Mouse (Mus musculus) midbrain, embryonic 13.5 days (tissue): Measurements from ENCODE around the gene Slc3a1. TPM values are rescaled to one million over a fixed set of nuclear protein-coding genes. Genes with fewer than 3 reads are reported as not detected.
A peak's percentile ranks its signal among the peaks of the same experiment; 100 is the strongest.

Experiments used
- ATAC-seq: fragments of 200-750 bp; cut with Nextera tagmentation; 2 replicates; pipeline ENCODE4 v1.8.0; 2017; ENCODE audit warnings: mild to moderate bottlenecking, moderate TSS enrichment, moderate library complexity
- H3K27ac ChIP-seq: fragments of 300-500 bp; sonication (generic); 2 replicates; pipeline ENCODE4 v1.5.1; 2015; ENCODE audit warnings: inconsistent platforms, mild to moderate bottlenecking, moderate library complexity
- H3K27me3 ChIP-seq: fragments of 300-500 bp; sonication (generic); 2 replicates; pipeline ENCODE4 v1.6.1; 2015; ENCODE audit warnings: mild to moderate bottlenecking, inconsistent platforms
- H3K36me3 ChIP-seq: fragments of 300-500 bp; sonication (generic); 2 replicates; pipeline ENCODE4 v1.6.1; 2015; ENCODE audit warnings: mild to moderate bottlenecking, inconsistent platforms
- H3K4me1 ChIP-seq: fragments of 300-500 bp; sonication (generic); replicated peaks from 2 replicates; pipeline ENCODE4 v1.6.1; 2015; ENCODE audit warnings: inconsistent platforms
- H3K4me2 ChIP-seq: fragments of 300-500 bp; sonication (generic); replicated peaks from 2 replicates; pipeline ENCODE4 v1.6.1; 2015; ENCODE audit warnings: moderate library complexity, mild to moderate bottlenecking, inconsistent platforms
- H3K4me3 ChIP-seq: fragments of 300-500 bp; sonication (generic); replicated peaks from 2 replicates; pipeline ENCODE4 v1.5.1; 2015; ENCODE audit warnings: mild to moderate bottlenecking, inconsistent platforms
- H3K9ac ChIP-seq: fragments of 300-500 bp; sonication (generic); replicated peaks from 2 replicates; pipeline ENCODE4 v1.6.1; 2015; ENCODE audit warnings: mild to moderate bottlenecking, inconsistent platforms
- H3K9me3 ChIP-seq: fragments of 300-500 bp; sonication (generic); 2 replicates; pipeline ENCODE4 v1.6.1; 2016; ENCODE audit warnings: mild to moderate bottlenecking, inconsistent platforms
- WGBS: fragments of 180-500 bp; shearing (Covaris S2); methylation state at CpG from one replicate; pipeline ENCODE4 v1.1.7; 2015; 5-methylcytosine and 5-hydroxymethylcytosine counted together
- polyA plus RNA-seq: library from polyadenylated mRNA; unstranded; fragments of >200 nt; fragmentation: Nextera tagmentation; extraction: Ambion mirVana; gene quantifications from 2 replicates; pipeline ENCODE4 v1.2.1, GENCODE M21; 2015

The Slc3a1 gene
- polyA plus RNA-seq, 1 experiment from 2014 or later, result 0.66 TPM

DNA sequence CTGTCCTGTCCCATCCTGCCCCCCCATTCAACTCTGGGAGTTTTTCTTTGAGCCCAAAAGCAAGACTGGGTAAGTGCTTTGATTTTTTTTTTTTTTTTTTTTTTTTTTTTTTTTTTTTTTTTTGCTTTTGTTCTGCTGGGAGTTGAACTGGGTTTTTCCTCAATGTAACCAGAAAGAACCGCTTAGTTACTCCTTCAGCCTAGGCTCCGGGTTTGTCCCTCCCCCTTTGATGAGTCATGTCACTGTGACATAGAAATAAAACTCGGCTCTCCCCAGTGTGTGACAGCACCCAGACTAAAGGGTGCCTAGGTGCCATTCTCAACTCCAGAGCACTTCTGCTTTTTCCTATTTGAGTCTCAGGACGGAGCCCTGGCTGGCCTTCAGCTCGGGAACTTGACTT lies 9.4 kb upstream of the Slc3a1 start:
- 88% methylated on average over 5 of the region's 5 CpGs for WGBS
- Histone ChIP-seq H3K4me1 (no peaks in the 10 kb centered on the region), H3K9ac (no peak overlapping the region), H3K36me3 (no peaks in the 10 kb centered on the region), H3K4me2 (no peak overlapping the region), H3K9me3 (no peaks in the 10 kb centered on the region), H3K4me3 (no peak overlapping the region), H3K27ac (no peak overlapping the region), H3K27me3 (no peaks in the 10 kb centered on the region)
- no peak for ATAC-seq

DNA sequence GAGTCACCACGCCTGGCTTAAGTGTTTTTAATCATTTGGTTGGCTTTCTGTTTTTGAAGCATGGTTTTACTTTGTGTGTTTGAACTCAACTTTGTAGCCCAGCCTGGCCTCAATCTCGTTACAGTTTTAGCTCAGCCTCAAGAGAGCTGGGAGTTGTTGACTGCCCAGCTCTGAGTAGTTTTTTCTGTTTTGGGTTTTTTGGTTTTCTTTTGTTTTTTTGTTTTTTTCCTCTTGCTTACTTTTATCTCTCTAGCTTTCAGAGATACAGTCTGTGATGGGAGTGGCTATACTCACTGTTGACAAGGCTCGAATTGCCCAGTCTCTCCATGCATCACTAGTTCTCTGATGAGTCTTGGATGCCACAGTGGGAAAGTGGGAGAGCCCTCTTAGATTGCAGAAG lies 7.8 kb upstream of the Slc3a1 start:
- Histone ChIP-seq H3K27me3 (no peaks in the 10 kb centered on the region), H3K4me3 (no peak overlapping the region), H3K9ac (no peak overlapping the region), H3K9me3 (no peaks in the 10 kb centered on the region), H3K27ac (no peak overlapping the region), H3K4me2 (no peak overlapping the region), H3K36me3 (0 out of 2 replicates have a peak, but pooled peaks cover 4% of the 10 kb centered on the region), H3K4me1 (no peaks in the 10 kb centered on the region)
- 83% methylated on average over 3 of the region's 3 CpGs for WGBS
- ATAC-seq, result no peak

DNA sequence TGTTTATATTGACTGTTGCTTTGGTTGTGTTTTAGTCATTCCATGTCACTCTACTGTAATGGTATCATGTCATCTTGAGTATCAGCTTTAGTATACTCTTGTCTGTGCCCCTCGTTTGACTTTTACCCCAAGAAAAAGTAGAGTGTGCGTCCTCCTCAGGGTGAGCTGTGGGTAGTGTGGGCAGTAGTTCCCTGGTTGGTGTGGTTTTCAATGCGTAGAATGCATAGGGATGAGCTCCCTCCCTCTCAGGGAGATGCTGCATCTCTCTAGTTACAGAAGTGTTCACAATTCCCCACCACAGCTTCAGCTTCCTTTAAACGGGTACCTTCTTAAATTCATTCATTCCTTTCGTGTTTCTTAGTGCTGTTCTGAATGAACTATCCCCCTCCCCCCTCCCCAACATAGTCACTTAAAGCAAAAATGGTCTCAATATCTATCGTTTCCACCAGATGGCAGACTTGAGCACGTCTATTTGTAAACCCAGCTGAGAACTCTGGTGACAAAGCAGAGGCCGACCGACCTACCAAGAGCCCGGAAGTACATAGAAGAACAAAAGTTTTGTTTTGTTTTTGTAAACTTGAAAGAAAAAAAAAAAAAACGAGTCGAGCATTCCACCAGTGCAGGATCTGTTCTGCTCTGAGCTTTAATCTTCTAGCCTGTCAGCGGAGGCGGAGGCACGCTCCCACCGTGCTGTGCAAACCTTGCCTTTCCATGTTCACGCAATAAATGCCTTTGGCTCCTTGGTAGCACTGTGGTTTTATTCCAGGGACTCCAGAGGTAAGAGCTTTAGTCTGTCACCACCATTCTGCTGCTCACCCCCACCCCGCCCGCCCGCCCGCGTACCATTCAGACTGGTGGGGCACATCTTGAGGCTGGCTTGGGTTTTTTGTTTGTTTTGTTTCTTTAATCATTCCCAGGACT lies 4.7 kb upstream of the Slc3a1 start:
- Histone ChIP-seq H3K36me3 (0 out of 2 replicates have a peak, but pooled peaks cover 4% of the 10 kb centered on the region), H3K27ac (no peak overlapping the region), H3K4me2 (no peak overlapping the region), H3K4me3 (no peak overlapping the region), H3K9ac (no peak overlapping the region), H3K27me3 (no peaks in the 10 kb centered on the region), H3K9me3 (no peaks in the 10 kb centered on the region), H3K4me1 (no peaks in the 10 kb centered on the region)
- ATAC-seq, result peak; percentile 66
- 60% methylated on average over 22 of the region's 22 CpGs for WGBS

DNA sequence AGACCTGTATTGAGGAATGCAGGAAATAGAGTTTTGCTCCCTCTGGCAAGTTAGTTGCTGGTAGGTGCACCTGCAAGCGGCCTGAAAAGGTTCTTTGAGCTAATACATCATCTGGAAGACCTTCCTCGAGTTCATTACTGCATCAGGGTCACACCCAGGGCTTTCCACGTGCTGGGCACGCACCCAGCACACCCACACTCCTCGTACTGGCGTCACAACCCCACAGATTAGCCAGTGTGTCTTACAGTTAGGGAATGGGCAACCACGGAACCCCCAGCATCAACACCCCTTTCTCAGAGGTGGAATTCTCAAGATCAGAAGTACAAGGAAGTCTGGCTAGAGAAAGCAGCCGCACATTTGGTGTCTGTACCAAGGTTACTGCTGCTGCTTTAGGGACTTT lies 3.9 kb upstream of the Slc3a1 start:
- ATAC-seq, result no peak

DNA sequence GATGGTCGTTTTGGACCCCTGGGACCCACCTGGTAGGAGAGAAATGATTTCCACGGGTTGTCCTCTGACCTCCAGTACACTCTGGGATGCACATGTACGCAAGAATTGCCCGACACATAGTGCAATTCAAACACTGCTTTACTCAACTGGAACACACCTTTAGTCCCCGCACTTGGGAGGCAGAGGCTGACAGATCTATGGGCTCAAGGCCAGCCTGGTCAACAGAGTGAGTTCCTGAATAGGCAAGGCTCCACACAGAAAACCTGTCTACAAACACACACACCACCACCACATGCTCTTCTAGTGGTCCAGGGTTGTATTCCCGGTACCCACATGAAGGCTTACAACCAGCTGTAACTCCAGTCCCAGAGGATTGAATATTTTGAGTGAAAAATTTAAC lies 3.0 kb upstream of the Slc3a1 start:
- 96% methylated on average over 6 of the region's 6 CpGs for WGBS

More for the DNA sequence above, 3.9 kb upstream of the Slc3a1 start:
- H3K4me3 ChIP-seq, result no peak overlapping the region
- no peaks in the 10 kb centered on the region for H3K4me1 ChIP-seq
- 0 out of 2 replicates have a peak, but pooled peaks cover 4% of the 10 kb centered on the region for H3K36me3 ChIP-seq
- H3K9me3 ChIP-seq, result no peaks in the 10 kb centered on the region
- no peak overlapping the region for H3K27ac ChIP-seq
- H3K9ac ChIP-seq, result no peak overlapping the region
- H3K4me2 ChIP-seq, result no peak overlapping the region
- no peaks in the 10 kb centered on the region for H3K27me3 ChIP-seq
- whole genome bisulfite sequencing, result 92% methylated on average over 8 of the region's 8 CpGs

DNA sequence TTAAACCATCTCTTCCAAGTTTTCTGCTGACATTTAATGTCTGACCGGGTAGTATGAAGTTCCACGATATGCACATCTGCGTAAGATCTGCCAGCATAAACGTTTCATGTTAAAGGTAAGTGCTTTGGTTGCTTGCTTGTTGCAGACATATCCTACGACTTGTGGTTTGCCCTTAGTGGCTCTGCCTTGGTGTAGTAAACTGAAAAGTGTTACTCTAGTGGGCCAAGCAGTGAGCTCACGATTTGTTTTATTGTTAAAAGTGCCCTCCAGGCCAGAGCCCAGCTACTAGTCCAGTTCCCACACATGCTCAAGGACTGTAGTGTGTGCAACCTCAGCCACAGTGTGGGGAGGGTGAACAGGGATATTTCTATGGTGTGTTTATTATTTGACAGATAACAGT lies 1.7 kb upstream of the Slc3a1 start:
- Histone ChIP-seq H3K27me3 (no peaks in the 10 kb centered on the region), H3K36me3 (0 out of 2 replicates have a peak, but pooled peaks cover 4% of the 10 kb centered on the region), H3K9ac (no peak overlapping the region), H3K4me3 (no peak overlapping the region), H3K4me2 (no peak overlapping the region), H3K27ac (no peak overlapping the region), H3K4me1 (no peaks in the 10 kb centered on the region), H3K9me3 (no peaks in the 10 kb centered on the region)
- 93% methylated on average over 6 of the region's 6 CpGs for WGBS
- ATAC-seq, result no peak

More for the DNA sequence above, 3.0 kb upstream of the Slc3a1 start:
- Histone ChIP-seq H3K4me2 (no peak overlapping the region), H3K27me3 (no peaks in the 10 kb centered on the region), H3K4me3 (no peak overlapping the region), H3K27ac (no peak overlapping the region), H3K36me3 (0 out of 2 replicates have a peak, but pooled peaks cover 4% of the 10 kb centered on the region), H3K4me1 (no peaks in the 10 kb centered on the region), H3K9ac (no peak overlapping the region), H3K9me3 (no peaks in the 10 kb centered on the region)
- no peak for ATAC-seq

DNA sequence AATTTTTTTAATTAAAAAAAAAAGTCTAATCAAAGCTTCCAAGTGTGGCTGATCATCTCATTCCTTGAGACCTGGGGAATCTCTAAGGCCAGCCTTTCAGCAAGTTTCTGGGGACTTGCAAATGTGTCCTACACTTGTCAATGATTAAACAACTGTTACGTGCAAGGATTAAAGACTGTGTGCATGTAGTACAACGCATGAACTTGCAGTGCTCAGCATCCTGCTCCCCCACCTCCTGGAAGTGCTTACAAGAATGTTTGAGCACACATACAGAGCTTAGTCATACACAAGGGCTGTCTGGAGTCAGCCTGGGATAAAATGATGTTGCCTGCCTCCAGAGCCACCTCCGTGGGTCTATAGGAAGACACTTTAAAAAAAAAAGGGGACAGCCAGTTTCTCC lies 929 bp upstream of the Slc3a1 start:
- H3K9me3 ChIP-seq, result no peaks in the 10 kb centered on the region
- H3K27me3 ChIP-seq, result no peaks in the 10 kb centered on the region
- no peak overlapping the region for H3K27ac ChIP-seq
- 0 out of 2 replicates have a peak, but pooled peaks cover 4% of the 10 kb centered on the region for H3K36me3 ChIP-seq
- H3K9ac ChIP-seq, result no peak overlapping the region
- no peak overlapping the region for H3K4me2 ChIP-seq
- WGBS, result 86% methylated on average over 3 of the region's 3 CpGs
- H3K4me3 ChIP-seq, result no peak overlapping the region
- ATAC-seq, result no peak
- H3K4me1 ChIP-seq, result no peaks in the 10 kb centered on the region

DNA sequence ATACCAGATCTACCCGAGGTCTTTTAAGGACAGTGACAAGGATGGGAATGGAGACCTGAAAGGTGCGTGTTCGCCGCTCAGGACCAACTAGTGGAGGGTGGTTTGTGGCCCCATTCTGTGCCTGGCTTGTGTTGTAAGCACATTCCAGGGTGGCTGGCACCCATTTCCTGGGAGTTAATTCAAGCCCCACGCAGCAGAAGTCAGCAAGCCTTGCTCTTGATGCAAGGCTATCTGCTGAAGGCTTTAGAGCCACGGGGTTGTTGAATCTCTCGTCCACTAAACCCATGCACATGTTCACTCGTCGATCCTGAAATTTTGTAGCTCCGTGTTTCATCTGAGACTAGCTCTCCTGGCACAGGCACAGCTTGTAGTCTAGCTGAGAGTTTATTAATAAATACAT lies 621 bp downstream of the Slc3a1 start:
- no peak overlapping the region for H3K4me3 ChIP-seq
- 0 out of 2 replicates have a peak, but pooled peaks cover 4% of the 10 kb centered on the region for H3K36me3 ChIP-seq
- no peaks in the 10 kb centered on the region for H3K27me3 ChIP-seq
- no peak overlapping the region for H3K4me2 ChIP-seq
- no peaks in the 10 kb centered on the region for H3K4me1 ChIP-seq
- H3K27ac ChIP-seq, result no peak overlapping the region
- no peak for ATAC-seq
- no peak overlapping the region for H3K9ac ChIP-seq
- 95% methylated on average over 10 of the region's 10 CpGs for WGBS
- H3K9me3 ChIP-seq, result no peaks in the 10 kb centered on the region

DNA sequence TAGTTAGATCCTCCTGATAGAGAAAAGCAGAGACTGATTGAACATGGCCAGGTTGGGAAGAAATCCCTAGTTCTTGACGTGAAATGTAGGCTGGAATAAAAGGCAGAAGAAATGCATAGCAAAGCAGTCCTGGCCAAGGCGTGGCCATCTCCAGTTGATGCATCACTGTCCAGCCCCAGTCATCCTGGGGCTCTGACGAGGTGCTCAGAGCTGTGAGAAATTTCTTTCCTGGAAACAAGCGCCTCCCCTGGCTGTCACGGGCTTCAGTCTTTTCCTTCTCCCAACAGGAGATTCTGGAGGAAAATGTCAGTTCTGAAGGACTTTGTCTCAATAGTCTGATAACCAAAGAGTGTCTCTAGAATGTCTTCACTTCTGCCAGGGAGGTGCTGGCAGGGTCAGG lies 2.5 kb downstream of the Slc3a1 start:
- 72% methylated on average over 5 of the region's 5 CpGs for WGBS
- no peak overlapping the region for H3K4me3 ChIP-seq

DNA sequence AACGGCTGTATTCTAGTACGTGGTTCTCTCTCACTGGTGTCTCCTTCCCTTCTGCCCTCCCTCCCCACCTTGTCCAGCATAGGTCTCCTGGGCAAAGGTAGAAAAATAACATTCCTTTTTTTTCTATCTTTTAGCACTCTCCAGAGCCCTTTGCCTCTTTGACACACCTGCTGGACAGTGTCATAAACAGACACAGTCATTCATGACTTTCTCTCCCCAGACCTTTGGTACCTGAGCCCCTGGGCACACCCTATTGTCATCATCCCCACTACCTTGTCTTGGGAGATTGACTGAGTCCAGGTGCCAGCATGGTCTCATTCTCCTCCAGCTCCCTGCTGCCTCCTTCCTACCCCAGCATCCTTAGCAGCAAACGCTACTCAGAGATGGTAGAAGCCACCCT lies 4.9 kb downstream of the Slc3a1 start:
- Histone ChIP-seq H3K27me3 (no peaks in the 10 kb centered on the region), H3K4me1 (no peaks in the 10 kb centered on the region), H3K36me3 (no peaks in the 10 kb centered on the region), H3K4me3 (no peak overlapping the region), H3K27ac (no peak overlapping the region), H3K9ac (no peak overlapping the region), H3K9me3 (no peaks in the 10 kb centered on the region), H3K4me2 (no peak overlapping the region)
- WGBS, result 90% methylated on average over 3 of the region's 3 CpGs
- ATAC-seq, result no peak

More for the DNA sequence above, 2.5 kb downstream of the Slc3a1 start:
- Histone ChIP-seq H3K9me3 (no peaks in the 10 kb centered on the region), H3K36me3 (no peaks in the 10 kb centered on the region), H3K27me3 (no peaks in the 10 kb centered on the region), H3K4me2 (no peak overlapping the region), H3K9ac (no peak overlapping the region), H3K27ac (no peak overlapping the region), H3K4me1 (no peaks in the 10 kb centered on the region)
- ATAC-seq, result no peak

DNA sequence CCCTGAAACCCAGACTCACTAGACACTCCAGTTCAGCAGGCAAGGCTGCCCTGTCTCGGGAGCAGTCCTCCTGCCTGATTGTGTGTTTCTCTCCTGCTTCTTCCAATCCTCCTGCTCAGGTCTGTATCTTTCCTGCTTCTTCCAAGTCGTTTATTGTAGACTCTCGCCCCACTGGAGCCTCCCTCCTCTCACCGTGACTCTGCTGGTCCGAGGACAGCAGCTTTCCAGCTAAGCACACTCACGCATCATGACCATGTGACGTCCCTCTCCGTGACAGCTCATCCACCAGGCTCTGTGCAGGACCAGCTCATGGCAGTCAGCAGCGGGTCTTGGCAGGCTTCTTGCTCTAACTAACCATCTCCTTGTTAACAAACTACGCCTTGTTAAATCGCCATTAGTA lies 5.9 kb downstream of the Slc3a1 start:
- WGBS, result 68% methylated on average over 11 of the region's 11 CpGs
- ATAC-seq, result peak; percentile 62; the same call in 1 of the 2 replicates

DNA sequence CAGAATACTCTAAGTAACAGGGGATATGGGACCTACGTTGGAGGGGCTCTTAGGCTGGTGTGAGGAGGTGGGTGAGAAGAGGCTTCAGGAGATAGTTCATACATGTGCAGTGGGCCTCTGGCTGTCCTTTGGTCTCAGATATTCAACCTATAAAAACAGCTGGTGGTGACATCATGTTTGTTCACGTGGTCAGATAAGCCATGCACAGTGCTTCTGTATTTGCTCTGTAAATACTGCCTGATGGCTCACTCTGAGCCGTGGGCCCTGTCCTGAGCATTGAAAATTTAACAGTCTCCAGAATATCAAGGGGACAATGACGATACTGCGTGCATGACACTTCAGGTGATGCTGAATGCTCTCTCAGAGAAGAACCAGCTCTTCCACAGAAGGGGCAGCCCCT lies 9.7 kb downstream of the Slc3a1 start:
- H3K36me3 ChIP-seq, result no peaks in the 10 kb centered on the region
- no peak overlapping the region for H3K4me3 ChIP-seq
- no peak for ATAC-seq
- no peak overlapping the region for H3K4me2 ChIP-seq
- 85% methylated on average over 5 of the region's 5 CpGs for WGBS
- H3K27me3 ChIP-seq, result no peaks in the 10 kb centered on the region
- no peak overlapping the region for H3K27ac ChIP-seq
- H3K9ac ChIP-seq, result no peak overlapping the region
- H3K9me3 ChIP-seq, result no peaks in the 10 kb centered on the region
- H3K4me1 ChIP-seq, result no peaks in the 10 kb centered on the region

More for the DNA sequence above, 5.9 kb downstream of the Slc3a1 start:
- Histone ChIP-seq H3K9me3 (no peaks in the 10 kb centered on the region), H3K9ac (no peak overlapping the region), H3K4me2 (no peak overlapping the region), H3K36me3 (no peaks in the 10 kb centered on the region), H3K27ac (no peak overlapping the region), H3K4me1 (no peaks in the 10 kb centered on the region), H3K27me3 (no peaks in the 10 kb centered on the region), H3K4me3 (no peak overlapping the region)
